Mouse (Mus musculus) liver, embryonic 14.5 days (tissue): ENCODE data around the gene 2410137M14Rik.

Source experiments
- CTCF ChIP-seq: IDR thresholded peaks from 2 replicates; pipeline ENCODE4 v1.5.1; 2016; ENCODE audit warnings: antibody characterized with exemption, low read depth, control low read depth
- EP300 ChIP-seq: IDR thresholded peaks from 2 replicates; pipeline ENCODE4 v1.6.1; 2016; ENCODE audit warnings: antibody characterized with exemption, low read depth

- TF ChIP-seq EP300 (no peak), CTCF (peak; percentile 80)
These were observed 16.1 kb upstream of the 2410137M14Rik start for GRCm38 (mm10) chr17:36997033-36997735.
